Mouse (Mus musculus): ENCODE results near the gene Csn1s1. TPM values are rescaled to one million over a fixed set of nuclear protein-coding genes. Genes with fewer than 3 reads are reported as not detected.

Gene Csn1s1
- not detected in 2 replicates for total RNA-seq (2017)

GRCm38 (mm10) chr5:87665908-87666307 is at the start of gene Csn1s1:
Gene Csn1s1, plus strand, starts transcription at chr5:87666208.
- no peak for ATAC-seq (replicated peaks in 1 of 2; ENCODE audit: insufficient read depth in 1 of 2, low FRiP score in 2 of 2, low TSS enrichment in 1 of 2, low read depth in 1 of 2, poor library complexity in 2 of 2, severe bottlenecking in 2 of 2)

- no peak for ATAC-seq (replicated peaks in 1 of 2; ENCODE audit: insufficient read depth in 1 of 2, low FRiP score in 2 of 2, low TSS enrichment in 1 of 2, low read depth in 1 of 2, poor library complexity in 2 of 2, severe bottlenecking in 2 of 2)
Observed at GRCm38 (mm10) chr5:87622681-87623080, 43.3 kb upstream of the Csn1s1 start.

- no peak for ATAC-seq (replicated peaks in 1 of 2; ENCODE audit: insufficient read depth in 1 of 2, low FRiP score in 2 of 2, low TSS enrichment in 1 of 2, low read depth in 1 of 2, poor library complexity in 2 of 2, severe bottlenecking in 2 of 2)
Observed at GRCm38 (mm10) chr5:87642787-87643186, 23.2 kb upstream of the Csn1s1 start.

GRCm38 (mm10) chr5:87699530-87699929 is 33.5 kb downstream of the Csn1s1 start, which contains the start of gene Csn2:
Gene Csn2, minus strand, starts transcription at chr5:87699630.
- ATAC-seq (replicated peaks in 1 of 2; ENCODE audit: insufficient read depth in 1 of 2, low FRiP score in 2 of 2, low TSS enrichment in 1 of 2, low read depth in 1 of 2, poor library complexity in 2 of 2, severe bottlenecking in 2 of 2) = no peak

GRCm38 (mm10) chr5:87705891-87706290 is 39.9 kb downstream of the Csn1s1 start:
- ATAC-seq (replicated peaks in 1 of 2; ENCODE audit: insufficient read depth in 1 of 2, low FRiP score in 2 of 2, low TSS enrichment in 1 of 2, low read depth in 1 of 2, poor library complexity in 2 of 2, severe bottlenecking in 2 of 2) = no peak

Other genes with a start within 250 kb of the Csn1s1 start
- gene Ugt2b38, start 242.0 kb upstream of the Csn1s1 start, total RNA-seq (2017) = not detected in 2 replicates
- not detected in 2 replicates for gene Ugt2a2, start 183.9 kb upstream of the Csn1s1 start, total RNA-seq (2017)
- gene Gm43638, start 179.4 kb upstream of the Csn1s1 start, total RNA-seq (2017) = not detected in 2 replicates
- not detected in 2 replicates for gene Ugt2a1, start 175.3 kb upstream of the Csn1s1 start, total RNA-seq (2017)
- gene Sult1b1, start 128.0 kb upstream of the Csn1s1 start, total RNA-seq (2017) = not detected in 2 replicates
- gene Sult1d1, start 97.2 kb upstream of the Csn1s1 start, total RNA-seq (2017) = not detected in 2 replicates
- gene Sult1e1, start 74.6 kb upstream of the Csn1s1 start, total RNA-seq (2017) = not detected in 2 replicates
- gene Csn2, start 33.4 kb downstream of the Csn1s1 start, total RNA-seq (2017) = not detected in 2 replicates
- not detected in 2 replicates for gene Csn1s2a, start 108.4 kb downstream of the Csn1s1 start, total RNA-seq (2017)
- gene Csn1s2b, start 141.9 kb downstream of the Csn1s1 start, total RNA-seq (2017) = not detected in 2 replicates
- gene Prr27, start 159.5 kb downstream of the Csn1s1 start, total RNA-seq (2017) = not detected in 2 replicates
- not detected in 2 replicates for gene Odam, start 218.8 kb downstream of the Csn1s1 start, total RNA-seq (2017)

All from hematopoietic stem cell, adult 5-6 weeks (primary cell).